Mouse (Mus musculus): ENCODE data around the gene Tet3. TPM values are rescaled to one million over a fixed set of nuclear protein-coding genes. Genes with fewer than 3 reads are reported as not detected.

Gene Tet3
- polyA plus RNA-seq, 1 experiment, result 18.6 TPM

- Histone ChIP-seq H3K4me1 (ENCODE audit: control insufficient read depth, insufficient read depth, low read length) (no peaks in the 10 kb centered on the region), H3K27ac (ENCODE audit: insufficient read depth, low read length) (no peak overlapping the region), H3K4me3 (ENCODE audit: insufficient read depth, low read length) (no peak overlapping the region)
- TF ChIP-seq POLR2A (IDR thresholded peaks at IDR 0.05; ENCODE audit: low read depth, low read length) (no peak), CTCF (IDR thresholded peaks at IDR 0.05; ENCODE audit: borderline replicate concordance, insufficient read depth, low read length) (no peak)
Measured at GRCm38 (mm10) chr6:83361523-83362248, 97.2 kb downstream of the Tet3 start.

DNA sequence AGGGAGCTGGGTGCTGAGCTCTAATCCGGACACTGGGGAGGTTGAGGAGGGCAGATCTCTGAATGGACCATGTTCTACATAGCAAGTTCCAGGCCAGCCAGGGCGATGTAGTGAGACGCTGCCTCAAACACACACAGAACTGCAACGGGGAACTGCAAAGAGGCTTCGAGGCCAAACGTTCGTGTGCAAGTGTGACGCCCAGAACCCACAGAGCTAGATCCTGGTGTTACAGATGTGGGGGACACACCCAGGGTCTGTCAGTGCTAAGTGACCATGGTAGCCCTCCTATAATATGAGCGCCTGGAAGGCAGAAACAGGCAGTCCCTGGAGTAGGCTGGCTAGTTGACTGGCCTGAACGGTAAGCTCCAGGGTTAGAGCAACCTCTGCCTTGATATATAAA, 101.4 kb downstream of the Tet3 start:
- Histone ChIP-seq H3K27ac (ENCODE audit: insufficient read depth, low read length) (no peak overlapping the region), H3K4me3 (ENCODE audit: insufficient read depth, low read length) (no peak overlapping the region), H3K4me1 (ENCODE audit: control insufficient read depth, insufficient read depth, low read length) (no peaks in the 10 kb centered on the region)
- no peak for TF ChIP-seq CTCF (IDR thresholded peaks at IDR 0.05; ENCODE audit: borderline replicate concordance, insufficient read depth, low read length)
- no peak for TF ChIP-seq POLR2A (IDR thresholded peaks at IDR 0.05; ENCODE audit: low read depth, low read length)

DNA sequence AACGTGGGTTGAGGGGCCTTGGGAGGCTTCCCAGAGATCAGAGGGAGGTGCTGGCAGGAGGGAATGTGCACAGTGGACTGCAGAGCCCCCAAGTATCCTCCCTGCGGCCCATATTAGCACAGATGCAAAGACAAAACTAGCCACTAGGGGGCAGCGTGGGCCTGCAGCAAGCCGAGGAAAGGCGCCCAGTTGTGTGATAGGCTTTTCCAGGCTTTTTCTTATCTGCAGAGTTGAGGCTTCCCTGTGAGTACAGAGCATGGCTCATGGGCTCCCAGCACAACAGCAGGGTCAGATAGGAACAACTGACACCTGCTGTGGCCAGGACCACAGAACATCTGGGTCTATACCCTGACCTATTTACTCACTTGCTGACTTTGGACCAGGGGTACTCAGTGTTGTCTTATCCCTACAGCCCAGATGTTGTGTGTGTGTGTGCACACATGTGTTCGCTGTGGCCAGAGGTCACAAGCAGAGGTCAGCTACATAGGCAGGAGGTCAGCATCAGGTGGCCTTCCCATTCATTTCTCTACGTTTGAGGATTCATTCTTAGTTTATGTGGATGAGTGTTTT, 102.2 kb downstream of the Tet3 start:
- H3K4me1 ChIP-seq (ENCODE audit: control insufficient read depth, insufficient read depth, low read length), result no peaks in the 10 kb centered on the region
- no peak overlapping the region for H3K4me3 ChIP-seq (ENCODE audit: insufficient read depth, low read length)
- H3K27ac ChIP-seq (ENCODE audit: insufficient read depth, low read length), result no peak overlapping the region
- TF ChIP-seq POLR2A (IDR thresholded peaks at IDR 0.05; ENCODE audit: low read depth, low read length) (no peak), CTCF (IDR thresholded peaks at IDR 0.05; ENCODE audit: borderline replicate concordance, insufficient read depth, low read length) (peak; percentile 82)

- Histone ChIP-seq H3K4me1 (ENCODE audit: control insufficient read depth, insufficient read depth, low read length) (0 out of 2 replicates have a peak, but pooled peaks cover 3% of the 10 kb centered on the region), H3K4me3 (ENCODE audit: insufficient read depth, low read length) (no peak overlapping the region), H3K27ac (ENCODE audit: insufficient read depth, low read length) (no peak overlapping the region)
- no peak for TF ChIP-seq POLR2A (IDR thresholded peaks at IDR 0.05; ENCODE audit: low read depth, low read length)
- no peak for TF ChIP-seq CTCF (IDR thresholded peaks at IDR 0.05; ENCODE audit: borderline replicate concordance, insufficient read depth, low read length)
Measured at GRCm38 (mm10) chr6:83354856-83355781, 103.8 kb downstream of the Tet3 start.

- no peak overlapping the region for H3K27ac ChIP-seq (ENCODE audit: insufficient read depth, low read length)
- 0 out of 2 replicates have a peak, but pooled peaks cover 5% of the 10 kb centered on the region for H3K4me1 ChIP-seq (ENCODE audit: control insufficient read depth, insufficient read depth, low read length)
- no peak overlapping the region for H3K4me3 ChIP-seq (ENCODE audit: insufficient read depth, low read length)
- TF ChIP-seq CTCF (IDR thresholded peaks at IDR 0.05; ENCODE audit: borderline replicate concordance, insufficient read depth, low read length) (no peak), POLR2A (IDR thresholded peaks at IDR 0.05; ENCODE audit: low read depth, low read length) (no peak)
Measured at GRCm38 (mm10) chr6:83352666-83353410, 106.0 kb downstream of the Tet3 start.

DNA sequence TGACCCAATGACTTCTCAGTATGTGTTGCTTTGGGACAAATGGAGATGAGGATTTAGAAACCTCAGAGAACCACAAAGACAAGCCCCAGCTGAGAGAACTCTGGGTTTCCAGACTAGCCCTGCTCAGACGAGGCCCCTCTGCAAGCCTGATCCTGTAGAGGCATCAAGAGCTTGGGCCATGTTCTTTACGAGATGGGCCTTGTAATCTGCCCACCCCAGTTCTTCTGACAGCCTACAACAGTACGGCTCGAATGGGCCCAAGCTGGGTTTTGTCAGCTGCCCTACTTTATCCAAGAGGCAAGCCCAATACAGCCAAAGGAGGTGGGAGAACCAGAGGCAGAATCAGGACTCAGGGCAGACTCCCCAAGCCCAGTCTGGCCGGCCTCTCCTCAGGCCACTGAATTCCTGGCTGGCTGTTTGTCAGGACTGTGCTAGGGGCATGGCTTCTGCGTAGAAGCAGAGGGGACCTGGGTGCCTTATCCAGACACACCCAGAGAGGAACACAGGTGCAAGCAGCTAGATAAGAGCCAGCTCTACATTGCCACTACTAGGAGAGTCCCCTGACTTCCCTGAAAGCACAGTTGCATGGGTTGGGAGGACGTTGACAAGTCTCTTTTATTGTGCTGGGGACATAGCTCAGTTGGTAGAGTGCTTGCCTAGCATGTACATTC, 107.3 kb downstream of the Tet3 start:
- Histone ChIP-seq H3K4me3 (ENCODE audit: insufficient read depth, low read length) (no peak overlapping the region), H3K27ac (ENCODE audit: insufficient read depth, low read length) (no peak overlapping the region)
- no peak for TF ChIP-seq CTCF (IDR thresholded peaks at IDR 0.05; ENCODE audit: borderline replicate concordance, insufficient read depth, low read length)
- TF ChIP-seq POLR2A (IDR thresholded peaks at IDR 0.05; ENCODE audit: low read depth, low read length), result no peak

GRCm38 (mm10) chr6:83350851-83351405, 108.0 kb downstream of the Tet3 start:
- no peak for TF ChIP-seq POLR2A (IDR thresholded peaks at IDR 0.05; ENCODE audit: low read depth, low read length)
- no peak for TF ChIP-seq CTCF (IDR thresholded peaks at IDR 0.05; ENCODE audit: borderline replicate concordance, insufficient read depth, low read length)
- Histone ChIP-seq H3K4me1 (ENCODE audit: control insufficient read depth, insufficient read depth, low read length) (0 out of 2 replicates have a peak, but pooled peaks cover 5% of the 10 kb centered on the region), H3K27ac (ENCODE audit: insufficient read depth, low read length) (no peak overlapping the region), H3K4me3 (ENCODE audit: insufficient read depth, low read length) (no peak overlapping the region)

More for the DNA sequence above, 107.3 kb downstream of the Tet3 start:
- 0 out of 2 replicates have a peak, but pooled peaks cover 5% of the 10 kb centered on the region for H3K4me1 ChIP-seq (ENCODE audit: control insufficient read depth, insufficient read depth, low read length)

DNA sequence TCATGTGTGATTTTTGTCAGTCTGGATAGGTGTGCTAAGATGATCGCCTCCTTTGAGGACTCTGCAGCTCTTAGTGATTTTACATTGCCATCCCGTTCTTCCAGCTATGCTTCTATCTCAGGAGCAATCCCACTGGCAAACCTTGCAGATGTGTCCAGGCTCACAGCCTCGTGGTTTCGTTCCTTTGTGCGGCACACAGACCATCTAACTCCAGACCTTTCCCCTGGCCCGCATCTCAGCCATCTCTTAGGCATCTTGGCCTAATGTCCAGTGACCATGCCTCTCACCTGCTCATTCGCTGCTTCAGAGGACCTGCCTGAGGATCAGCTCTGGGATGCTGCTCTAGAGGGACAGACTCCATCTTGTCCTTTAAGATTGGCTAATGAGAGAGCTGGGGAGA, 108.7 kb downstream of the Tet3 start:
- Histone ChIP-seq H3K4me3 (ENCODE audit: insufficient read depth, low read length) (peak overlapping the region; percentile 72), H3K4me1 (ENCODE audit: control insufficient read depth, insufficient read depth, low read length) (0 out of 2 replicates have a peak, but pooled peaks cover 5% of the 10 kb centered on the region), H3K27ac (ENCODE audit: insufficient read depth, low read length) (no peak overlapping the region)
- TF ChIP-seq CTCF (IDR thresholded peaks at IDR 0.05; ENCODE audit: borderline replicate concordance, insufficient read depth, low read length) (no peak), POLR2A (IDR thresholded peaks at IDR 0.05; ENCODE audit: low read depth, low read length) (no peak)
